Mouse (Mus musculus) heart, embryonic 12.5 days (tissue): ENCODE results near the gene Dnaaf2. TPM values are rescaled to one million over a fixed set of nuclear protein-coding genes. Genes with fewer than 3 reads are reported as not detected.

Experiments used
- ATAC-seq: fragments of 200-750 bp; cut with Nextera tagmentation; 2 replicates; pipeline ENCODE4 v1.8.0; 2017; ENCODE audit warnings: moderate TSS enrichment, moderate library complexity; ENCODE audit not compliant: insufficient number of reproducible peaks, low FRiP score
- H3K27ac ChIP-seq: fragments of 300-500 bp; sonication (generic); 2 replicates; pipeline ENCODE4 v1.5.1; 2016; ENCODE audit warnings: mild to moderate bottlenecking, moderate library complexity; ENCODE audit not compliant: poor library complexity, severe bottlenecking
- H3K27me3 ChIP-seq: fragments of 300-500 bp; sonication (generic); replicated peaks from 2 replicates; pipeline ENCODE4 v1.6.1; 2016; ENCODE audit warnings: mild to moderate bottlenecking, moderate library complexity
- H3K36me3 ChIP-seq: fragments of 300-500 bp; sonication (generic); 2 replicates; pipeline ENCODE4 v1.6.1; 2016; ENCODE audit warnings: mild to moderate bottlenecking, moderate library complexity
- H3K4me1 ChIP-seq: fragments of 300-500 bp; sonication (generic); replicated peaks from 2 replicates; pipeline ENCODE4 v1.6.1; 2016; ENCODE audit warnings: mild to moderate bottlenecking
- H3K4me2 ChIP-seq: fragments of 300-500 bp; sonication (generic); 2 replicates; pipeline ENCODE4 v1.6.1; 2016; ENCODE audit warnings: mild to moderate bottlenecking, moderate library complexity
- H3K4me3 ChIP-seq: fragments of 300-500 bp; sonication (generic); 2 replicates; pipeline ENCODE4 v1.5.1; 2016; ENCODE audit warnings: mild to moderate bottlenecking
- H3K9ac ChIP-seq: fragments of 300-500 bp; sonication (generic); 2 replicates; pipeline ENCODE4 v1.6.1; 2016; ENCODE audit warnings: mild to moderate bottlenecking, moderate library complexity
- H3K9me3 ChIP-seq: fragments of 300-500 bp; sonication (generic); replicated peaks from 2 replicates; pipeline ENCODE4 v1.6.1; 2016; ENCODE audit warnings: mild to moderate bottlenecking, moderate library complexity
- WGBS: fragments of 180-500 bp; shearing (Covaris S2); methylation state at CpG from one replicate; pipeline ENCODE4 v1.1.7; 2016; 5-methylcytosine and 5-hydroxymethylcytosine counted together
- microRNA-seq: library from miRNA; unstranded; fragments of <30 nt; microRNA quantifications from one replicate; pipeline ENCODE4, GENCODE M21; 2017
- polyA plus RNA-seq: library from polyadenylated mRNA; unstranded; fragments of >200 nt; fragmentation: Nextera tagmentation; extraction: Ambion mirVana; gene quantifications from 2 replicates; pipeline ENCODE4 v1.2.1, GENCODE M21; 2016

Dnaaf2 gene
- polyA plus RNA-seq, 1 experiment from 2014 or later = 9.1 TPM

- ATAC-seq = peak; percentile 45; the same call in 1 of the 2 replicates
- H3K36me3 ChIP-seq = no peaks in the 10 kb centered on the region
- no peaks in the 10 kb centered on the region for H3K27me3 ChIP-seq
- no peak overlapping the region for H3K4me3 ChIP-seq
- no peak overlapping the region for H3K27ac ChIP-seq
- H3K4me1 ChIP-seq = no peaks in the 10 kb centered on the region
- no peak overlapping the region for H3K4me2 ChIP-seq
- no peak overlapping the region for H3K9ac ChIP-seq
- no peaks in the 10 kb centered on the region for H3K9me3 ChIP-seq
- 72% methylated on average over 7 of the region's 7 CpGs for WGBS
These were observed 58.4 kb downstream of the Dnaaf2 start for GRCm38 (mm10) chr12:69139841-69140240.

GRCm38 (mm10) chr12:69139201-69139600 lies 59.0 kb downstream of the Dnaaf2 start:
- no peak for ATAC-seq
- Histone ChIP-seq H3K4me2 (no peak overlapping the region), H3K4me3 (no peak overlapping the region), H3K4me1 (no peaks in the 10 kb centered on the region), H3K9ac (no peak overlapping the region), H3K9me3 (no peaks in the 10 kb centered on the region), H3K36me3 (no peaks in the 10 kb centered on the region), H3K27me3 (no peaks in the 10 kb centered on the region), H3K27ac (no peak overlapping the region)
- 85% methylated on average over 3 of the region's 3 CpGs for WGBS

Small RNAs within 50 kb of the gene (microRNA-seq; reads per million reads assigned to microRNA genes)
- gene Gm47287 (not detected), gene Gm47295 (1.7 reads per million)

Other genes with a start within 250 kb of the Dnaaf2 start
- 1,310 and 1,336 TPM in 2 replicates for gene Rps29, start 39.2 kb downstream of the Dnaaf2 start, polyA plus RNA-seq
- gene Lrr1, start 29.6 kb downstream of the Dnaaf2 start, polyA plus RNA-seq = 16.1 and 17.5 TPM in 2 replicates
- gene Rpl36al, start 14.3 kb downstream of the Dnaaf2 start, polyA plus RNA-seq = 572 and 579 TPM in 2 replicates
- 56.2 and 56.8 TPM in 2 replicates for gene Mgat2, start 14.3 kb downstream of the Dnaaf2 start, polyA plus RNA-seq
- 18.5 and 19.4 TPM in 2 replicates for gene Gm49383, start 1.3 kb downstream of the Dnaaf2 start, polyA plus RNA-seq
- gene Gm49384, start 5.8 kb upstream of the Dnaaf2 start, polyA plus RNA-seq = 16.0 and 19.2 TPM in 2 replicates
- 16.7 and 19.7 TPM in 2 replicates for gene Pole2, start 29.8 kb upstream of the Dnaaf2 start, polyA plus RNA-seq
- 7.7 and 8.0 TPM in 2 replicates for gene Klhdc1, start 42.7 kb upstream of the Dnaaf2 start, polyA plus RNA-seq
- gene Klhdc2, start 98.3 kb upstream of the Dnaaf2 start, polyA plus RNA-seq = 142 and 144 TPM in 2 replicates
- gene Nemf, start 158.7 kb upstream of the Dnaaf2 start, polyA plus RNA-seq = 69.5 and 71.0 TPM in 2 replicates
- 53.9 and 55.7 TPM in 2 replicates for gene Arf6, start 173.7 kb upstream of the Dnaaf2 start, polyA plus RNA-seq
- 1.1 and 2.4 TPM in 2 replicates for gene Gm9887, start 174.0 kb upstream of the Dnaaf2 start, polyA plus RNA-seq